Mouse (Mus musculus): ENCODE results near the gene Sik3.

DNA sequence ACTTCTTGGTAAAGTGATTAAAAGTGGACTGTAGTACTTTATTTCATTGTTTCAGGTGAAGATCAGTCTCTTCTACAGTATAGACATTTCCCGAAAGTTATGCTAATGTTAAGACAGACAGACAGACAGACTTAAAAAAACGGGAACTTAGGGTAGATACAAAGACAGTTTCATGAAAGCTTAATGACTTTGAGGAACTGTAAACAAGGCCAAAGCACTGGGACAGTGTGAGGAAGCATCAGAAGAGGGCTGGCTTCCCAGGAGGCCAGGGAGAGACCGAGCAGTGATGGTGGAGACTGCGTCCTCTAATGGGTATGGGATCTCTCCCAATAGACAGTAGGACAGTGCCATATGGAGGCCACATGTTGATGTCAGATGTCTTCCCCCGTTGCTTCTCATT is 86.5 kb downstream of the Sik3 start:
- TF ChIP-seq CTCF (IDR thresholded peaks at IDR 0.05) (no peak), EP300 (IDR thresholded peaks at IDR 0.05) (no peak)

Measured in lung, postnatal 0 days (tissue).